Mouse (Mus musculus) right cerebral cortex, postnatal 4 days (tissue): ENCODE measurements around the gene Rpl3.
"Not testable (repeated sequence)": the region's sequence is repeated elsewhere in the genome, so short reads cannot be mapped to it uniquely, and the experiment has no call there.

Experiments
- DNase-seq: peaks from one replicate; pipeline ENCODE4 v3.0.0-alpha.2; 2022

The Rpl3 gene

DNA sequence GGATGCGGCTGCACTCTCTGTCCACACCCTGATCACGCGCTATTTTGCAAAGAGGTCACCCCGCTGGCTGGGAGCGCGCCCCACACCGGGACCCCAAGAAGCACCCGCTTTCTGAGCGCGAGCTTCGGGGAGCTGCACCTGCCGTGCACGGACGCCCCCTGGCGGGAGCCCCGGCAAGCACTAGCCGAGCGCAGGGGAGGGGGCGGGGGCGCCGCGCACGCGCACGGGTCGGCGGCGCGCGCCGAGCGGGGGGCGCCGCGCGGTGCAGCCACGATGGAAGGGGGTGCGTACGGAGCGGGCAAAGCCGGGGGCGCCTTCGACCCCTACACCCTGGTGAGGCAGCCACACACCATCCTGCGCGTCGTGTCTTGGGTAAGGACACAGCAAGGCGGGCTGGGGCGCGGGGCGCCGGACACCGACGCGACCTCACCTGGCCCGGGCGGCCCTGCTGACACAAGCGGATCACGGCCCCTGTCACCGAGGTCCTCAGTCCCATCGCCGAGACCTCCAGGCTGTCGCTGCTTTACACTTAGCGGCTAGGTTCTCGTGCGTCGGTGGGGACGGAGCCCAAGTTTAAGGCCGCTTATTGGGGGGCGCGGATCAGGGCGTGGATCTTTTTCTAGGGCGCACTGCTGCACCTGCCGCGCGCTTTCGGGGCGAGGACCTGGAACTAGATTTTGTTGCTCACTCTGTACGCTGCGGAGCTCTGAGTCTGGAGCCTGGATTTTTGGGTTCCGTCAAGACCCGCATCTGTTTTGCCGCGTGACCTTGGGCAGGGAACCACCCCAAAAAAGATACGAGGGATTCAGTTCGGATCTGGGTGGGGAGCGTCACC lies at the start of gene Rpl3, which contains the start of gene Syngr1:
Rpl3 (minus strand) TSS at position 748 of the 835 bp plus-strand sequence.
Syngr1 (plus strand) TSS at position 214 of the 835 bp plus-strand sequence.
- peak; percentile 93 for DNase-seq

- no peak for DNase-seq
These were observed 49.2 kb upstream of the Rpl3 start for GRCm38 (mm10) chr15:80140878-80141277.

DNA sequence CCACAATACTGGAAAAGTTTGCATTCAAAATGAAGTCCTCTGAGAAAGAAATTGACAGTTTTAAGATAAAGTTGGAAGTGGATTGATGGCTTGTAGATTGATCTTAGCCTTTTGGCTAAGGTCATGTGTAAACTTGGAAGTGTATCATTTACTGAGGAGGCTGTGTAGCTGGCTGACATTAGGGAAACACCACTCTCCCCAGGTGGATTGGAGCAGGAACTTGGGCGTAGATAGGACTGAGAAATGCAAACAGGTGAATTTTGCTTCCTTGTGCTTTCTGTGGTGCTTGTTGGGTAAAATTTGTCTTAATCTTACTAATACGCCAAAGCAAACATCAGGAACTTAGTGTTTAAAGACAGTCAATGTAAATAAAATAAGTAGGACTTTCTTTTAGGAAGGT lies 48.6 kb upstream of the Rpl3 start:
- no peak for DNase-seq

DNA sequence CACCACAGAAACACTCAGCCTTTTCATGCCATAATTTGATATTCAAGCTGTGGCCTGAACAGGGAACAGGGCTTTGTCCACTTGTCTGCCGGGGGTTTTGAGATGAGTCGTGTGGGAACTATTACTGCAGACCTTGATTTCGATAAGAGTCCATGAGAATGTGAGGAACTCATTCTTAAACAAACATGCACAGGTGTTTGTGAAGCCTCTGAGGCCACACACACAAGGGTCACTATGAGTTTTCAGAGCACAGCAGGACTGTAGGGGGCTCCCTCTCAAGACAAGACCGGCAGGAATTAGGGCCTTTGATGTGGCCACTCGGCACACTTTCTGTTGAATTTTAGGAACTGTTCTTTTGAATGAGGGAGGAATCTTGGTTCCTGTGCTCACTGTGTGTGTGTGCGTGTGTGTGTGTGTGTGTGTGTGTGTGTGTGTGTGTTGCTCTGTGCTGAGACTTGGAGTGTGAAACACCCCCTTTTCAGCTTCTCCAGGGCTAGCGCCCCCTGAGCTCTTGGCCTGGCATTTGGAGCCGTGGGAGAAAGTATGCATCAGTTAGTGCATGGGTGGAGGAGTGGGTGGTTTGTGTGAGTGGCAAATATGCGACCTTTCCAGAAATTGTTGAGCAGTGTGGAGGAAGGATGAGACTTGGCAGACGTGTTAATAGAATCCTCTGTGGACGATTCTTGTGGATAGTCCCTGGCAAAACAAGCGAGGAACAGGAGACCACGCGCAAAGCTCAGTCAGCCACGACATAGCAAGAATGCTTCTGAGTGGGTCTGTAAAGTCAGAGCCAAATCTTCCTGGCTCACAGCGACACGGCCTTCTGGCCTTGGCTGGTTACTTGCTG lies 46.5 kb upstream of the Rpl3 start:
- no peak for DNase-seq

DNA sequence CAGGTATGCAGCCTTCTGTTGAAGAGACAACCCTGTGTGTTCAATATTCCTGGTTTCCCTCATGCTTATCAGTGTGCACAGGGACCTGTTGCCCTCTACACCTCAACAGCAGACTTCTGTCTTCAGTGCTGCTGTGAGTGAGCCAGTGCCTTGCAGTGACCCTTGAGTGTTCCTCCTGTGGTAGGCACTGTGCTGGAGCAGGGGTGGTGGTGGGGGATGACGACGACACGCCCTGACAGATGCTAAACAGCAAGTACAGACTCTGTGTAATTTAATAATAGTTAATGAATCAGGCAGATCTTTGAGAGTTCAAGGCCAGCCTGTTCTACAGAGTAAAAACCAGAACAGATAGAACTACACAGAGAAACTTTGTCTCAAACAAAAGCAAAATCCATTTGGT lies 45.0 kb upstream of the Rpl3 start:
- no peak for DNase-seq

DNA sequence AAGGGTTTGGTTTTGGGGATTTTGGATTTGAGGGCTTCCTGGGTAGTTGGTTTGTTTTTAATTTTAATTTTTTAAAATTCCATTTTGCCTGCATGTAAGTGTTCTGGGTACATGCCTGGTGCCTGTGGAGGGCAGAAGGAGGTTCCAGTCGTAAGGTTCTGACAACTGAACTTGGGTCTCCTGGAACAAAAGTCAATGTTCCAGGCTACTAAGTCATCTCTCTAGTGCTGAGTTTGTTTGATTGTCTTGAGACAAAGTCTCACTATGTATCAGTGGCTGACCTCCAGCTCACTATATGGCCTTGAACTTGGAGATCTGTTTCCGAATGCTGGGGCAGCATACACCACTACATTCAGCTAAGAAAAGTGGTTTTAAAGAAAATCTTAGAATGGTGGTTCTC lies 43.8 kb upstream of the Rpl3 start:
- DNase-seq = no peak

DNA sequence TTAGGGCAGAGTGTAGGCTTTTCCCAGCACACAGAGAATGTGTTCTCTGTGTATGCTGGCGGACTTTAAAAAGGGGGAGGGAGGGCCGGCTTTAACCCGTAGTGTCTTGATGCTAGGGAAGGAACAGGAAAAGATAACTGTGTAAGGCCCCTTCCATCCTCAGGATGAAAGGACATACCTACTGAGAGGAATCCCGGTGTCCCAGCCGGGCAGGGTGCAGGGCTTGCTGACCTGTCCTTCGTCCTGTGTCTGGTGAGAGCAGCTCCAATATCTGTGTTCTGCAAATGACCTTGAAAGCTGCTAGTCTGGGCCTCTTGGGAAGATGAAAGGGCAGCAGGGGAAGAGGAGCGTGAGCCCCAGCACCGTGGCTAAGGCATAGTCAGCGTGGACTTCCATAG lies 42.8 kb upstream of the Rpl3 start:
- no peak for DNase-seq

GRCm38 (mm10) chr15:80133682-80134449 lies 42.2 kb upstream of the Rpl3 start:
- no peak for DNase-seq

DNA sequence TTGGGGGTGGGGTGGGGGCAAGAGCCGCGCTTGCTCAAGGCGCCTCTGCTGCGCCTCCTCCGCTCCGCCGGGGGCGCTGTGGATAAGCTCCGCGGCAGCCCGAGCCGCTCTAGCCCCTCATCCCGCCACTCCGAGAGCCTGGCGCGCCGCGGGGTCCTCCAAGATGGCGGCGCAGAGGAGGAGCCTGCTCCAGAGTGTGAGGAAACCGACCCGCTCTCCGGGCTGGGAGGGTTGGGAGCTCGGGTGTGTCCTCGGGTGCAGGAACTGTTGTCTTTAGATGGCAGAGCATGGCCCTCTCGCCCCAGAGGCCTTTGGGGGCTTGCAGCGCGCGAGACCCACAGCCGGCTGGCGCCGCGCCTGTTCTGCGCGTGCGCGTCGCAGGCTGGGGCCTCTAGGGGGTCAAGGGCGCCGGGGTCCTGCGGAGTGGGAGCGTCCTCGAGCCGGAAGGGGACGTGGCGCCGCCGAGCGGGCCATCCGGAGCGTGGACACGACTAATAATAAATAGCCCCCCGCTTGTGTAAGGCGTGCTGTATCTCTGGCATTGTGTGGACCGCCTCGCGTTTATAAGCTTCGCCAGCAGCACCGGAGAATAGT lies 41.4 kb upstream of the Rpl3 start, which contains the start of gene Tab1:
Tab1 (plus strand) TSS at position 135 of the 594 bp plus-strand sequence.
- DNase-seq = peak; percentile 93

- DNase-seq = no peak
These were observed 40.8 kb upstream of the Rpl3 start for GRCm38 (mm10) chr15:80132452-80132851.

GRCm38 (mm10) chr15:80131421-80131820 lies 39.8 kb upstream of the Rpl3 start:
- DNase-seq = no peak

DNA sequence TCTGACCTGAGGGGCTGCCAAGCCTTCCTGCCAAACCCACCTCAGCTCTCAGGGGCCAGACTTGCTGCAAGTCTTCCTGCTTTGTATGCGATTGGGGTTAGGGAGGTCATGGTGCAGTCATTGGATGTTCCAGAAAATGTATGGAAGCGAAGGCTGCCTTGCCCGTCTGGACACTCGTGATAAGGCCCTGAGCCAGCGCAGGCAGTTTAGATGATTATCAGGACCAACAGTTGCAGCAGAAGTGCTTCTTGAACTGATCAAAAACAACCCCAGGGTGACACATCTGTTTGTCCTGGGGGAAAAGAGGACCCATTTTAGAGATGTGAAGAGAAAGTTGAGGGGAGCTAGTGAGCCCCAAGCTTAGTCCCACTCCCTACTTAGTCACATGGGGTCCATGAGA lies 39.0 kb upstream of the Rpl3 start:
- no peak for DNase-seq

GRCm38 (mm10) chr15:80129982-80130381 lies 38.3 kb upstream of the Rpl3 start:
- no peak for DNase-seq

DNA sequence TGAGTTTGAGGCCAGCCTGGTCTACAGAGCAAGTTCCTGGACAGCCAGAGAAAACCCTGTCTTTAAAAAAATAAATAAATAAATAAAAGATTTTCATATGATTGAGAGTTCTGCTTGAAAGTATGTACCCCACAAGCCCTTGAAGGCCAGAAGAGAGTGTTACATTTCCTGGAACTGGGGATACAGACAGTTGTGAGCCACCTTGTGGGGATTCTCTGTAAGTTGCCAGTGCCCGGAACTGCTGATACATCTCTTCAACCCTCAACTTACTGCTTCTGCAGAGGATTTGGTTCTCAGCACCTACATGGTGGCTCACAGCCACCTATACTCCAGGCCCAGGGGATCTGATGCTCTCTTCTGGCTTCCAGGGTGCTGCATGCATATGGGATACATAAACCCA lies 35.5 kb upstream of the Rpl3 start:
- no peak for DNase-seq

GRCm38 (mm10) chr15:80124651-80125050 lies 33.0 kb upstream of the Rpl3 start:
- DNase-seq = no peak

- DNase-seq = not testable (repeated sequence)
These were observed 30.8 kb upstream of the Rpl3 start for GRCm38 (mm10) chr15:80122431-80122830.

DNA sequence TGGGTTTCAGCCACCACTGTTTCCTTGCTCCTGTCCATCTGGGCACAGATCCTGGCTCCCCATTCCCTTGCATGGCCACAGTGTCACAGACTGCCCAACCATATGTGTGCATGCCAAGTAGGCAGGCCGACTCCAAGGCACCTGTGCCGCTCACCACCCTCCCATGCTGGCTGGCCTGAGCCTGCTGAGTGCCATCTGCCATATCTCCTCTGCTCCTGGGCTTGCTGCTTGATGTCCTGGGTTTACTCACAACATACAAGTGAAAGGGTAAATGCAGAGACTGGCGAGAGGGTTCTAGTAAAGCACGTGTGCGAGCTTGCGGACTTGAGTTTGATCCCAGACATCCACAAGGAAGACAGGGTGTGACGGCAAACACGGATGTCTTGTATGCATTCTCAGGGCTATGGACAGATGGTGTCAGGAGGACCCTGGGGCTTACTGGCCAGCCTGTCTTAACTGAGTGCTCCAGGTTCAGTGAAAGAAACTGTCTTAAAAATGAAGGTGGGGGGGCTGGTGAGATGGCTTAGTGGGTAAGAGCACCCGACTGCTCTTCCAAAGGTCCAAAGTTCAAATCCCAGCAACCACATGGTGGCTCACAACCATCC lies 30.2 kb upstream of the Rpl3 start:
- no peak for DNase-seq

GRCm38 (mm10) chr15:80119076-80119475 lies 27.4 kb upstream of the Rpl3 start:
- no peak for DNase-seq

DNA sequence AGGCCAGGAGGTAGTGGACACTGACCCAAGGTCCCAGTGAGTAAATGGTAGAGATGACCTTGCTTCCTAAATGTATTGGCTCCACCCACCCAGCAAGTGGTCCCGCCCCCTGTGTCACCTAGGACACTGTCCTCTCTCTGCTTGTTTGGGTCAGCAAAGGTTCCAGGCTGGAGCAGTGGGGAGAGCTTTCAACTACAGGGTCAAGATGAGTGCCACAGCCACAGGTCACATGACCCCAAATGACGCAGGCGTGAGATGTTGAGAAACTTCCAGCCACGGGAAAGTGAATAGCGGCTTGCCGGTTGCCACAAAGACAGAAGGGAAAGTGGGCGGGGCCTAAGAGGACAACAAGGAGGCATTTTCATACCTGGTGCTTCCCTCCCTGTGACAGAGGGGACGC lies 25.5 kb upstream of the Rpl3 start:
- DNase-seq = no peak

DNA sequence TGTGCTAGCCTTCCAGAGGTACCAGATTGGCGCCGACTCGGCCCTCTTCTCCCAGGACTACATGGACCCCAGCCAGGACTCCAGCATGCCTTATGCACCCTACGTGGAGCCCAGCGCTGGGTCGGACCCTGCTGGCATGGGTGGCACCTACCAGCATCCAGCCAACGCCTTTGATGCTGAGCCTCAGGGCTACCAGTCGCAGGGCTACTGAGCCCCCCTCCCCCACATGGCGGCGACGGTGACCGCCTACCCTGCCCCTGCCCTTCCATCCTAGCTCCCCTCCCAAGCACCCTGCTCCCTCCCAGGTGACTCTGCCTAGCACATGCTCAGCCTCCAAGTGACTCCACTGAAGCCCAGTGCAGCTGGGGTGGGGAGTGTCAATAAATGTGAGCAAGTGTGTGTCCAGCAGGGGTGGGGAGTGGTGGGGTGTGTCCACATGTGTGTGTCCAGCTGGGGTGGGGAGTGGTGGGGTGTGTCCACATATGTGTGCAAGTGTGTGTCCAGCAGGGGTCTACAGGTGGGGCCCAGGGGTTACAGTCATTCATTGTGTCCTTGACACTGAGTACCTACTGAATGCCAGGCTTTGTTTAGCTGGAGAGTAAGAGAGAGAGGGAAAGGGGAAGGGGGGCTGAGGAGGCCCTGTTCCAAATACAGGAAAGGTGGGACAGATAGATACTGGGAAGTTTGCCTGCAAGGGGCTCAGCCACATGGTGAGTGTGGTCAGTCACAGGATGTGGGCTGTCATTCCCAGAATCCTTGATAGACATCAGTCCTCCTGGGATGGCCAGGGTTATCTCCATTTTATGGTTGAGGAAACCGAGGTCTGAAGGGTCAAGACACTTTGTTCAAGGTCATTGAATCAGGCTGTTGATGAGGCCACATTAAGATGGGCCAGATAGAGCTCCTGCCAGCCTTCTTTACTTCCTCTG lies 24.5 kb upstream of the Rpl3 start:
- DNase-seq = no peak

DNA sequence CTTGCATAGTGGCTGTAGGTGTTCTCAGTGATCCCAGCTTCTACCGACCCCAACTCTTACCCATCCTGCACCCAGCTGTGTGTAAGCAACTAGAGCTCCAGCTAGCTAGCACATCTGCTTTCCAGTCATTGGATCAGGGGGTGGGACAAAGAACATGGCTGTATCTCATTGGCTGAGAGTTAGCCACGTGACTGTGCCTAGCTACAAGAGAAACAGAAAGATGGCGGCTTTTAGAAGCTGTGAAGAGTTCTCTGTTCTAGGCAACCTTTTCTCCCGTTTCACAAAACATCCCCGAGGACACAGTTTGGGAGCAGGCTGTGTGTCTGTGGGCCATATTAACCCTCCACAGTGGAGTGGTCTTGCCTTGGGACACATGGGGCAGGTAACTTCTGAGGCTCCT lies 23.6 kb upstream of the Rpl3 start:
- DNase-seq = no peak
